Mouse (Mus musculus): ENCODE measurements around the gene C1s2. TPM values are rescaled to one million over a fixed set of nuclear protein-coding genes. Genes with fewer than 3 reads are reported as not detected.

C1s2 gene
- polyA plus RNA-seq, 1 experiment from 2014 or later = 0.10 TPM

GRCm38 (mm10) chr6:124670281-124670900 lies 34.5 kb upstream of the C1s2 start:
- H3K4me3 ChIP-seq (ENCODE audit: low read depth, low read length) = no peak overlapping the region
- ATAC-seq = no peak
- DNase-seq (ENCODE audit: low spot score) = no peak
- H3K27me3 ChIP-seq (replicated peaks; ENCODE audit: control insufficient read depth, insufficient read depth, low read length) = no peaks in the 10 kb centered on the region
- no peak overlapping the region for H3K27ac ChIP-seq (ENCODE audit: low read depth, low read length)
- H3K9ac ChIP-seq (ENCODE audit: low read length) = no peak overlapping the region
- H3K4me1 ChIP-seq (ENCODE audit: control insufficient read depth, insufficient read depth, low read length) = no peaks in the 10 kb centered on the region
- H3K4me2 ChIP-seq (ENCODE audit: low read length) = no peak overlapping the region
- no peaks in the 10 kb centered on the region for H3K36me3 ChIP-seq (ENCODE audit: control insufficient read depth, insufficient read depth, low read length)
- WGBS = 91% methylated on average over 7 of the region's 7 CpGs
- H3K9me3 ChIP-seq (replicated peaks; ENCODE audit: control insufficient read depth, low read length) = no peaks in the 10 kb centered on the region

- ATAC-seq (no peak), DNase-seq (ENCODE audit: low spot score) (no peak)
- Histone ChIP-seq H3K9me3 (replicated peaks; ENCODE audit: control insufficient read depth, low read length) (no peaks in the 10 kb centered on the region), H3K4me1 (ENCODE audit: control insufficient read depth, insufficient read depth, low read length) (no peaks in the 10 kb centered on the region), H3K4me3 (ENCODE audit: low read depth, low read length) (no peak overlapping the region), H3K9ac (ENCODE audit: low read length) (no peak overlapping the region), H3K4me2 (ENCODE audit: low read length) (no peak overlapping the region), H3K27ac (ENCODE audit: low read depth, low read length) (no peak overlapping the region), H3K27me3 (replicated peaks; ENCODE audit: control insufficient read depth, insufficient read depth, low read length) (no peaks in the 10 kb centered on the region), H3K36me3 (ENCODE audit: control insufficient read depth, insufficient read depth, low read length) (no peaks in the 10 kb centered on the region)
- 93% methylated on average over 11 of the region's 11 CpGs for WGBS
Observed at GRCm38 (mm10) chr6:124669234-124669859, 33.5 kb upstream of the C1s2 start.

- peaks cover 5% of the 10 kb centered on the region; the same call in 1 of the 2 replicates for H3K4me1 ChIP-seq (ENCODE audit: control insufficient read depth, insufficient read depth, low read length)
- DNase-seq (ENCODE audit: low spot score) = no peak
- H3K9me3 ChIP-seq (replicated peaks; ENCODE audit: control insufficient read depth, low read length) = no peaks in the 10 kb centered on the region
- no peak for ATAC-seq
- H3K36me3 ChIP-seq (ENCODE audit: control insufficient read depth, insufficient read depth, low read length) = no peaks in the 10 kb centered on the region
- no peak overlapping the region for H3K4me2 ChIP-seq (ENCODE audit: low read length)
- H3K4me3 ChIP-seq (ENCODE audit: low read depth, low read length) = no peak overlapping the region
- WGBS = 90% methylated on average over 10 of the region's 10 CpGs
- H3K9ac ChIP-seq (ENCODE audit: low read length) = no peak overlapping the region
- no peak overlapping the region for H3K27ac ChIP-seq (ENCODE audit: low read depth, low read length)
- H3K27me3 ChIP-seq (replicated peaks; ENCODE audit: control insufficient read depth, insufficient read depth, low read length) = no peaks in the 10 kb centered on the region
Observed at GRCm38 (mm10) chr6:124665011-124665410, 29.1 kb upstream of the C1s2 start.

- 89% methylated on average over 7 of the region's 7 CpGs for WGBS
- ATAC-seq = no peak
Observed at GRCm38 (mm10) chr6:124664256-124664655, 28.4 kb upstream of the C1s2 start.

GRCm38 (mm10) chr6:124663424-124663795 lies 27.5 kb upstream of the C1s2 start:
- Histone ChIP-seq H3K4me1 (ENCODE audit: control insufficient read depth, insufficient read depth, low read length) (peaks cover 5% of the 10 kb centered on the region; the same call in 1 of the 2 replicates), H3K36me3 (ENCODE audit: control insufficient read depth, insufficient read depth, low read length) (no peaks in the 10 kb centered on the region), H3K27ac (ENCODE audit: low read depth, low read length) (0 out of 2 replicates have a peak overlapping the region, but pooled peaks have one; percentile 68), H3K4me3 (ENCODE audit: low read depth, low read length) (peak overlapping the region; percentile 48), H3K27me3 (replicated peaks; ENCODE audit: control insufficient read depth, insufficient read depth, low read length) (no peaks in the 10 kb centered on the region), H3K9ac (ENCODE audit: low read length) (peak overlapping the region; percentile 58), H3K4me2 (ENCODE audit: low read length) (peak overlapping the region; percentile 61), H3K9me3 (replicated peaks; ENCODE audit: control insufficient read depth, low read length) (no peaks in the 10 kb centered on the region)
- no peak for ATAC-seq
- no peak for DNase-seq (ENCODE audit: low spot score)
- 26% methylated on average over 13 of the region's 13 CpGs for WGBS

More at GRCm38 (mm10) chr6:124664256-124664655, 28.4 kb upstream of the C1s2 start:
- no peaks in the 10 kb centered on the region for H3K36me3 ChIP-seq (ENCODE audit: control insufficient read depth, insufficient read depth, low read length)
- peaks cover 5% of the 10 kb centered on the region; the same call in 1 of the 2 replicates for H3K4me1 ChIP-seq (ENCODE audit: control insufficient read depth, insufficient read depth, low read length)
- no peak overlapping the region for H3K27ac ChIP-seq (ENCODE audit: low read depth, low read length)
- no peaks in the 10 kb centered on the region for H3K9me3 ChIP-seq (replicated peaks; ENCODE audit: control insufficient read depth, low read length)
- H3K4me3 ChIP-seq (ENCODE audit: low read depth, low read length) = no peak overlapping the region
- DNase-seq (ENCODE audit: low spot score) = no peak
- H3K27me3 ChIP-seq (replicated peaks; ENCODE audit: control insufficient read depth, insufficient read depth, low read length) = no peaks in the 10 kb centered on the region
- H3K9ac ChIP-seq (ENCODE audit: low read length) = no peak overlapping the region
- H3K4me2 ChIP-seq (ENCODE audit: low read length) = no peak overlapping the region

- Histone ChIP-seq H3K4me1 (ENCODE audit: control insufficient read depth, insufficient read depth, low read length) (peaks cover 5% of the 10 kb centered on the region; the same call in 1 of the 2 replicates), H3K36me3 (ENCODE audit: control insufficient read depth, insufficient read depth, low read length) (no peaks in the 10 kb centered on the region), H3K27me3 (replicated peaks; ENCODE audit: control insufficient read depth, insufficient read depth, low read length) (no peaks in the 10 kb centered on the region), H3K9ac (ENCODE audit: low read length) (peak within 1 kb of the TSS; percentile 58), H3K4me3 (ENCODE audit: low read depth, low read length) (peak within 1 kb of the TSS; percentile 48), H3K9me3 (replicated peaks; ENCODE audit: control insufficient read depth, low read length) (no peaks in the 10 kb centered on the region), H3K4me2 (ENCODE audit: low read length) (peak within 1 kb of the TSS; percentile 61), H3K27ac (ENCODE audit: low read depth, low read length) (peak within 1 kb of the TSS; percentile 68; the same call in 1 of the 2 replicates)
- peak; percentile 97 for DNase-seq (ENCODE audit: low spot score)
- peak; percentile 97 for ATAC-seq
- under 1% methylated on average over 59 of the region's 87 CpGs for WGBS
Observed at GRCm38 (mm10) chr6:124662477-124663423, 26.9 kb upstream of the C1s2 start, which contains the start of gene Lpcat3. Gene Lpcat3, plus strand, starts transcription at chr6:124663027.

GRCm38 (mm10) chr6:124661995-124662394 lies 26.1 kb upstream of the C1s2 start:
- H3K4me2 ChIP-seq (ENCODE audit: low read length) = peak overlapping the region; percentile 61
- no peaks in the 10 kb centered on the region for H3K36me3 ChIP-seq (ENCODE audit: control insufficient read depth, insufficient read depth, low read length)
- H3K9me3 ChIP-seq (replicated peaks; ENCODE audit: control insufficient read depth, low read length) = no peaks in the 10 kb centered on the region
- 27% methylated on average over 6 of the region's 6 CpGs for WGBS
- no peak for ATAC-seq
- H3K4me1 ChIP-seq (ENCODE audit: control insufficient read depth, insufficient read depth, low read length) = peaks cover 5% of the 10 kb centered on the region; the same call in 1 of the 2 replicates
- peak overlapping the region; percentile 48 for H3K4me3 ChIP-seq (ENCODE audit: low read depth, low read length)
- peak overlapping the region; percentile 58 for H3K9ac ChIP-seq (ENCODE audit: low read length)
- H3K27me3 ChIP-seq (replicated peaks; ENCODE audit: control insufficient read depth, insufficient read depth, low read length) = no peaks in the 10 kb centered on the region
- H3K27ac ChIP-seq (ENCODE audit: low read depth, low read length) = peak overlapping the region; percentile 68; the same call in 1 of the 2 replicates
- no peak for DNase-seq (ENCODE audit: low spot score)

- no peaks in the 10 kb centered on the region for H3K27me3 ChIP-seq (replicated peaks; ENCODE audit: control insufficient read depth, insufficient read depth, low read length)
- no peak overlapping the region for H3K4me2 ChIP-seq (ENCODE audit: low read length)
- no peak overlapping the region for H3K4me3 ChIP-seq (ENCODE audit: low read depth, low read length)
- 96% methylated on average over 4 of the region's 4 CpGs for WGBS
- no peaks in the 10 kb centered on the region for H3K36me3 ChIP-seq (ENCODE audit: control insufficient read depth, insufficient read depth, low read length)
- H3K4me1 ChIP-seq (ENCODE audit: control insufficient read depth, insufficient read depth, low read length) = peaks cover 5% of the 10 kb centered on the region; the same call in 1 of the 2 replicates
- DNase-seq (ENCODE audit: low spot score) = no peak
- H3K27ac ChIP-seq (ENCODE audit: low read depth, low read length) = no peak overlapping the region
- ATAC-seq = no peak
- no peaks in the 10 kb centered on the region for H3K9me3 ChIP-seq (replicated peaks; ENCODE audit: control insufficient read depth, low read length)
- H3K9ac ChIP-seq (ENCODE audit: low read length) = no peak overlapping the region
Observed at GRCm38 (mm10) chr6:124661156-124661806, 25.4 kb upstream of the C1s2 start.
